Mouse (Mus musculus) G1E (cell line): Measurements from ENCODE around the gene Ppp2r5e.

Experiments used
- CTCF ChIP-seq: IDR thresholded peaks from 2 replicates; pipeline ENCODE4 v1.5.1; 2012; ENCODE audit warnings: low read depth, low read length, inconsistent platforms, mixed read lengths
- GATA2 ChIP-seq: IDR thresholded peaks from 2 replicates; pipeline ENCODE4 v1.6.1; 2012; ENCODE audit warnings: low read depth, low read length, inconsistent platforms, borderline replicate concordance

GRCm38 (mm10) chr12:75567745-75568144 lies 28.3 kb downstream of the Ppp2r5e start:
- TF ChIP-seq CTCF (no peak), GATA2 (no peak)
